Comparison of ENCODE assay signal across 21 mouse cellular contexts in genomic region chr1:78435967-78436366, GRCm38 (mm10). TPM values are rescaled to one million over a fixed set of nuclear protein-coding genes. Genes with fewer than 3 reads are reported as not detected.
DNase-seq lines count a peak whose midpoint lies in the region; ATAC-seq and TF ChIP-seq lines count a peak whose summit lies in the region.
"Had no signal": no experiment of that assay in that cellular context is flagged by ENCODE, and none has a peak within 500 bp of the region (broad histone marks: within the 10 kb centered on the region; RNA-seq: fewer than 3 reads in every experiment).

No protein-coding gene starts in this region.

- DNase-seq in kidney, postnatal 25 days = no peak
- DNase-seq in A20 (ENCODE audit: low read depth, low spot score) = peak; percentile 88
- DNase-seq in CD4-positive helper T cell, adult 2 months (ENCODE audit: low read depth, low spot score) = peak; percentile 16
- DNase-seq in induced T-regulatory cell, adult 2 months (ENCODE audit: low read depth) = peak; percentile 42
- no peak for DNase-seq in thymus, adult 2 months
- no peak for DNase-seq in lung, adult 18-20 months
- DNase-seq: cerebellum, postnatal 14 days; embryo, embryonic 11 days; gastrocnemius, postnatal 25 days; kidney, adult 8-10 months; lung, postnatal 14 days; midbrain, embryonic 14.5 days; right cerebral cortex, adult 18-20 months; thymus, postnatal 4 days had no signal

- H3K27ac ChIP-seq in kidney, embryonic 15.5 days = peak overlapping the region; percentile 34
- H3K27ac ChIP-seq in thymus, adult 2 months (ENCODE audit: control insufficient read depth, insufficient read depth, low read length) = no peak overlapping the region
- H3K27ac ChIP-seq in neural tube, embryonic 15.5 days (replicated peaks) = no peak overlapping the region
- H3K27ac ChIP-seq: hindbrain, embryonic 10.5 days; hindbrain, postnatal 0 days; limb, embryonic 15.5 days had no signal

- H3K9me3 ChIP-seq in kidney, embryonic 15.5 days (replicated peaks) = no peaks in the 10 kb centered on the region
- H3K9me3 ChIP-seq in neural tube, embryonic 15.5 days (replicated peaks) = no peaks in the 10 kb centered on the region
- H3K9me3 ChIP-seq: hindbrain, embryonic 10.5 days; limb, embryonic 15.5 days; megakaryocyte, embryonic 14.5 days had no signal

- 0 out of 2 replicates have a peak, but pooled peaks cover 9% of the 10 kb centered on the region for H3K4me1 ChIP-seq in kidney, embryonic 15.5 days
- H3K4me1 ChIP-seq in thymus, adult 2 months (replicated peaks; ENCODE audit: control insufficient read depth, insufficient read depth, low read length) = no peaks in the 10 kb centered on the region
- H3K4me1 ChIP-seq in neural tube, embryonic 15.5 days = no peaks in the 10 kb centered on the region
- H3K4me1 ChIP-seq: hindbrain, embryonic 10.5 days; limb, embryonic 15.5 days had no signal

- peaks cover 31% of the 10 kb centered on the region for H3K36me3 ChIP-seq in kidney, embryonic 15.5 days
- H3K36me3 ChIP-seq in thymus, adult 2 months (ENCODE audit: control insufficient read depth, insufficient read depth, low read length) = peaks cover 4% of the 10 kb centered on the region; the same call in 1 of the 2 replicates
- H3K36me3 ChIP-seq in neural tube, embryonic 15.5 days = peaks cover 3% of the 10 kb centered on the region; the same call in 1 of the 2 replicates

- H3K4me3 ChIP-seq in kidney, embryonic 15.5 days (replicated peaks) = no peak overlapping the region
- H3K4me3 ChIP-seq in thymus, adult 2 months (ENCODE audit: control insufficient read depth, insufficient read depth, low read length) = no peak overlapping the region
- H3K4me3 ChIP-seq in neural tube, embryonic 15.5 days (replicated peaks) = no peak overlapping the region
- H3K4me3 ChIP-seq: hindbrain, embryonic 10.5 days; limb, embryonic 15.5 days; megakaryocyte, embryonic 14.5 days had no signal

- 60% methylated on average over 2 of the region's 2 CpGs for WGBS in kidney, embryonic 15.5 days
- 91% methylated on average over 2 of the region's 2 CpGs for WGBS in thymus, adult 2 months
- WGBS in neural tube, embryonic 15.5 days = 70% methylated on average over 2 of the region's 2 CpGs

- peak; percentile 71 for ATAC-seq in kidney, embryonic 15.5 days (replicated peaks; ENCODE audit: low FRiP score)
- ATAC-seq in neural tube, embryonic 15.5 days (ENCODE audit: low FRiP score) = no peak
- ATAC-seq: forebrain, embryonic 16.5 days; hindbrain, postnatal 0 days had no signal

- no peak overlapping the region for H3K9ac ChIP-seq in kidney, embryonic 15.5 days
- H3K9ac ChIP-seq in neural tube, embryonic 15.5 days (replicated peaks) = no peak overlapping the region
- H3K9ac ChIP-seq: limb, embryonic 15.5 days had no signal

- no peaks in the 10 kb centered on the region for H3K27me3 ChIP-seq in kidney, embryonic 15.5 days
- H3K27me3 ChIP-seq in thymus, adult 2 months (ENCODE audit: control insufficient read depth, insufficient read depth, low read length) = no peaks in the 10 kb centered on the region
- no peaks in the 10 kb centered on the region for H3K27me3 ChIP-seq in neural tube, embryonic 15.5 days (replicated peaks)
- H3K27me3 ChIP-seq: limb, embryonic 15.5 days; megakaryocyte, embryonic 14.5 days had no signal

- H3K4me2 ChIP-seq in kidney, embryonic 15.5 days = no peak overlapping the region
- H3K4me2 ChIP-seq in neural tube, embryonic 15.5 days = no peak overlapping the region
- H3K4me2 ChIP-seq: limb, embryonic 15.5 days had no signal

- TF ChIP-seq CTCF in thymus, adult 2 months (IDR thresholded peaks at IDR 0.05; ENCODE audit: borderline replicate concordance, control insufficient read depth, extremely low read depth, insufficient read depth, low read length, poor library complexity) = no peak

- no peak for TF ChIP-seq POLR2A in thymus, adult 2 months (IDR thresholded peaks at IDR 0.05; ENCODE audit: control insufficient read depth, extremely low read depth, insufficient read depth, low read length, poor library complexity)

RNA-seq across cellular contexts. Expression of gene Farsb, which starts 52.7 kb away (rescaled TPM):
- polyA plus RNA-seq in kidney, embryonic 15.5 days (2015; fragmentation: Nextera tagmentation; extraction: Ambion mirVana) = 137 and 139 TPM in 2 replicates
- 18.0 and 21.9 TPM in 2 replicates for polyA plus RNA-seq in thymus, adult 2 months (2012; rRNA removed)
- 160 and 161 TPM in 2 replicates for polyA plus RNA-seq in neural tube, embryonic 15.5 days (2015; fragmentation: Nextera tagmentation; extraction: Ambion mirVana)

Comparison
In these comparisons a context has a peak if more than half of its experiments do, and no peak if none do; other contexts are left out.
1. DNase-seq: peak in A20 (single experiment), CD4-positive helper T cell, adult 2 months (single experiment) and induced T-regulatory cell, adult 2 months (single experiment); none in kidney, postnatal 25 days (0 of 2), thymus, adult 2 months (single experiment) and lung, adult 18-20 months (0 of 2).